Mouse (Mus musculus) neural tube, embryonic 12.5 days (tissue): ENCODE results near the gene Prdx5. TPM values are rescaled to one million over a fixed set of nuclear protein-coding genes. Genes with fewer than 3 reads are reported as not detected.

Experiments used
- ATAC-seq: fragments of 200-750 bp; cut with Nextera tagmentation; 2 replicates; pipeline ENCODE4 v1.8.0; 2017; ENCODE audit warnings: low read depth, mild to moderate bottlenecking, moderate TSS enrichment, moderate library complexity; ENCODE audit not compliant: low FRiP score
- H3K27ac ChIP-seq: fragments of 300-500 bp; sonication (generic); 2 replicates; pipeline ENCODE4 v1.5.1; 2016
- H3K27me3 ChIP-seq: fragments of 300-500 bp; sonication (generic); replicated peaks from 2 replicates; pipeline ENCODE4 v1.6.1; 2016; ENCODE audit warnings: mild to moderate bottlenecking
- H3K36me3 ChIP-seq: fragments of 300-500 bp; sonication (generic); 2 replicates; pipeline ENCODE4 v1.6.1; 2016; ENCODE audit warnings: mild to moderate bottlenecking
- H3K4me1 ChIP-seq: fragments of 300-500 bp; sonication (generic); 2 replicates; pipeline ENCODE4 v1.6.1; 2016
- H3K4me2 ChIP-seq: fragments of 300-500 bp; sonication (generic); replicated peaks from 2 replicates; pipeline ENCODE4 v1.6.1; 2016; ENCODE audit warnings: mild to moderate bottlenecking
- H3K4me3 ChIP-seq: fragments of 300-500 bp; sonication (generic); 2 replicates; pipeline ENCODE4 v1.5.1; 2016
- H3K9ac ChIP-seq: fragments of 300-500 bp; sonication (generic); 2 replicates; pipeline ENCODE4 v1.6.1; 2016; ENCODE audit warnings: mild to moderate bottlenecking
- H3K9me3 ChIP-seq: fragments of 300-500 bp; sonication (generic); 2 replicates; pipeline ENCODE4 v1.6.1; 2016; ENCODE audit warnings: mild to moderate bottlenecking
- WGBS: fragments of 180-500 bp; shearing (Covaris S2); methylation state at CpG from one replicate; pipeline ENCODE4 v1.1.7; 2016; 5-methylcytosine and 5-hydroxymethylcytosine counted together
- microRNA-seq: library from miRNA; unstranded; fragments of <30 nt; microRNA quantifications from one replicate; pipeline ENCODE4, GENCODE M21; 2017
- polyA plus RNA-seq: library from polyadenylated mRNA; unstranded; fragments of >200 nt; fragmentation: Nextera tagmentation; extraction: Ambion mirVana; gene quantifications from 2 replicates; pipeline ENCODE4 v1.2.1, GENCODE M21; 2016

Prdx5 gene
- polyA plus RNA-seq, 1 experiment from 2014 or later = 198 TPM

GRCm38 (mm10) chr19:6859971-6860370 lies 49.9 kb downstream of the Prdx5 start:
- no peak for ATAC-seq
- H3K4me3 ChIP-seq = no peak overlapping the region
- no peak overlapping the region for H3K4me2 ChIP-seq
- no peak overlapping the region for H3K9ac ChIP-seq
- H3K27ac ChIP-seq = no peak overlapping the region
- peaks cover 9% of the 10 kb centered on the region for H3K4me1 ChIP-seq
- no peaks in the 10 kb centered on the region for H3K36me3 ChIP-seq
- 95% methylated on average over 3 of the region's 3 CpGs for WGBS
- H3K27me3 ChIP-seq = 0 out of 2 replicates have a peak, but pooled peaks cover 3% of the 10 kb centered on the region
- no peaks in the 10 kb centered on the region for H3K9me3 ChIP-seq

- Histone ChIP-seq H3K27me3 (0 out of 2 replicates have a peak, but pooled peaks cover 5% of the 10 kb centered on the region), H3K9ac (no peak overlapping the region), H3K4me3 (no peak overlapping the region), H3K9me3 (no peaks in the 10 kb centered on the region), H3K4me2 (no peak overlapping the region), H3K4me1 (peaks cover 13% of the 10 kb centered on the region), H3K36me3 (no peaks in the 10 kb centered on the region), H3K27ac (no peak overlapping the region)
- WGBS = 69% methylated on average over 2 of the region's 2 CpGs
- ATAC-seq = no peak
These were observed 50.8 kb downstream of the Prdx5 start for GRCm38 (mm10) chr19:6859032-6859651.

GRCm38 (mm10) chr19:6858031-6858430 lies 51.9 kb downstream of the Prdx5 start, which contains the start of gene Ccdc88b:
Ccdc88b (minus strand) TSS chr19:6858211.
- WGBS = 80% methylated on average over 7 of the region's 7 CpGs
- H3K27ac ChIP-seq = no peak within 1 kb of the TSS

DNA sequence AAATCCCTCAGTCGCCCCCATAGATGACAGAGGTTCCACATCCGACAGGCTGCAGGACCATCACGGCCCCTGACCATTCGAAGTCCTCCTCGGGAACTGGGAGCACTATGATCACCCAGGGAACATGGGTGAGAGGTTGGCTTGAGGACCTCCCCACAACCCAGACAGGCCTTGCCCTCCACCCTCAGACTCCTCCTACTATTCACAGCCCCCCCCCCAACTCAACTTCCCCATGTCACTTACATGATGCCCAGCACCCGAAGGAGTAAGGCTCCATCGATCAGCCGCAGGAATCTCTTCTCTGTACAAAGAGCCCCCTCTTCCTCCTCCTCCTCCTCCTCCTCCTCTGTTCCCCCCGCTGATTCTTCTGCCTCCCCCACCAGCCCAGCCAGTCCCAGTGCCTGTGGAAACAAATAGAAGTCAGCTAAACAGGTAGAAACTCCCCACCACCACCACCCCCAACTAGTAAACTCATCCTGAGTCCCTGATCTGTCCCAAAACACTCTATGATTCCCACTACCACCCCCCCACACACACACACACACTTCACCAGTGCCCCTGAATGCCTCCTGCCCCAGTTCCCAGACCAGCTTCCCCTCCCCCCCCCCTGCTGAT lies 52.4 kb downstream of the Prdx5 start:
- Histone ChIP-seq H3K4me1 (peaks cover 13% of the 10 kb centered on the region), H3K27ac (no peak overlapping the region), H3K36me3 (no peaks in the 10 kb centered on the region), H3K4me2 (no peak overlapping the region), H3K9me3 (no peaks in the 10 kb centered on the region), H3K9ac (no peak overlapping the region), H3K27me3 (0 out of 2 replicates have a peak, but pooled peaks cover 5% of the 10 kb centered on the region), H3K4me3 (no peak overlapping the region)
- 82% methylated on average over 9 of the region's 9 CpGs for WGBS
- no peak for ATAC-seq

More at GRCm38 (mm10) chr19:6858031-6858430, 51.9 kb downstream of the Prdx5 start, which contains the start of gene Ccdc88b:
- Histone ChIP-seq H3K27me3 (0 out of 2 replicates have a peak, but pooled peaks cover 5% of the 10 kb centered on the region), H3K9ac (no peak within 1 kb of the TSS), H3K4me2 (no peak within 1 kb of the TSS), H3K9me3 (no peaks in the 10 kb centered on the region), H3K4me3 (no peak within 1 kb of the TSS), H3K4me1 (peaks cover 13% of the 10 kb centered on the region), H3K36me3 (no peaks in the 10 kb centered on the region)
- ATAC-seq = no peak

DNA sequence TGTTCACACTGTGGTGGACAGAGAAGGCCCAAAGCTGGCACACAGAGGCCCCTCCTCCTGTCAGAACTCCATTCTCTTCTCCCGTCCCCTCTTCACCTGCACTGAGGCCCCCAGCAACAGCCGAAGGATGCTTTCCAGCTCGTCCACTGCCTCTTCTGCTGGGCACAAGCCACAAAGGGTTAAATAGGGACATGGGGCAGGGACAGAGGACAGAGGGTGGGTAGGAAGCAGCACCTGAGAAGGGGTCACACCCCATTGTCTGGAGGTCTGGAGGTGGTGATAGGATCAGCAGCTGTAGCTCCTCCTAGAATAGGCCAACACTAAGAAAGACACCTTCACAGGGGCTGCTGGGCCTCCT lies 52.9 kb downstream of the Prdx5 start:
- Histone ChIP-seq H3K4me1 (peaks cover 13% of the 10 kb centered on the region), H3K9me3 (no peaks in the 10 kb centered on the region), H3K9ac (no peak overlapping the region), H3K36me3 (no peaks in the 10 kb centered on the region), H3K4me3 (no peak overlapping the region), H3K27me3 (0 out of 2 replicates have a peak, but pooled peaks cover 5% of the 10 kb centered on the region), H3K4me2 (no peak overlapping the region), H3K27ac (no peak overlapping the region)
- ATAC-seq = no peak
- WGBS = 42% methylated on average over 3 of the region's 3 CpGs

Small RNAs within 50 kb of the gene (microRNA-seq; reads per million reads assigned to microRNA genes)
- gene Mir6990 = 1.5 reads per million

Other genes with a start within 250 kb of the Prdx5 start
- gene Rps6ka4, start 69.5 kb downstream of the Prdx5 start, polyA plus RNA-seq = 8.5 and 9.3 TPM in 2 replicates
- 0.59 and 1.6 TPM in 2 replicates for gene Ccdc88b, start 51.9 kb downstream of the Prdx5 start, polyA plus RNA-seq
- gene Trmt112, start 408 bp downstream of the Prdx5 start, polyA plus RNA-seq = 123 and 125 TPM in 2 replicates
- 17.5 and 20.4 TPM in 2 replicates for gene Esrra, start 11.7 kb upstream of the Prdx5 start, polyA plus RNA-seq
- gene Catsperz, start 15.3 kb upstream of the Prdx5 start, polyA plus RNA-seq = 0.91 and 2.0 TPM in 2 replicates
- 0.50 and 1.1 TPM in 2 replicates for gene Kcnk4, start 24.4 kb upstream of the Prdx5 start, polyA plus RNA-seq
- 71.9 and 73.8 TPM in 2 replicates for gene Bad, start 31.8 kb upstream of the Prdx5 start, polyA plus RNA-seq
- gene Gpr137, start 32.4 kb upstream of the Prdx5 start, polyA plus RNA-seq = 43.9 and 45.6 TPM in 2 replicates
- gene Ppp1r14b, start 64.9 kb upstream of the Prdx5 start, polyA plus RNA-seq = 324 and 325 TPM in 2 replicates
- 25.7 and 33.4 TPM in 2 replicates for gene Plcb3, start 66.4 kb upstream of the Prdx5 start, polyA plus RNA-seq
- 90.2 and 93.0 TPM in 2 replicates for gene Fkbp2, start 70.4 kb upstream of the Prdx5 start, polyA plus RNA-seq
- gene Vegfb, start 77.5 kb upstream of the Prdx5 start, polyA plus RNA-seq = 33.7 and 37.8 TPM in 2 replicates
- 22.0 and 22.9 TPM in 2 replicates for gene Dnajc4, start 82.5 kb upstream of the Prdx5 start, polyA plus RNA-seq
- 19.5 and 25.2 TPM in 2 replicates for gene Nudt22, start 86.0 kb upstream of the Prdx5 start, polyA plus RNA-seq
- 12.7 and 13.7 TPM in 2 replicates for gene Trpt1, start 86.0 kb upstream of the Prdx5 start, polyA plus RNA-seq
- 6.5 and 6.9 TPM in 2 replicates for gene Fermt3, start 109.4 kb upstream of the Prdx5 start, polyA plus RNA-seq
- gene Stip1, start 129.9 kb upstream of the Prdx5 start, polyA plus RNA-seq = 278 and 294 TPM in 2 replicates
- 3.4 and 5.2 TPM in 2 replicates for gene Macrod1, start 146.7 kb upstream of the Prdx5 start, polyA plus RNA-seq
- 7.0 and 9.9 TPM in 2 replicates for gene Flrt1, start 195.6 kb upstream of the Prdx5 start, polyA plus RNA-seq